Mouse (Mus musculus) embryonic facial prominence, embryonic 11.5 days (tissue): ENCODE measurements around the gene Nrn1. TPM values are rescaled to one million over a fixed set of nuclear protein-coding genes. Genes with fewer than 3 reads are reported as not detected.

Source experiments
- ATAC-seq: fragments of 200-750 bp; cut with Nextera tagmentation; replicated peaks from 2 replicates; pipeline ENCODE4 v1.8.0; 2017; ENCODE audit warnings: low read depth; ENCODE audit not compliant: insufficient number of reproducible peaks, low FRiP score, low TSS enrichment
- DNase-seq: peaks from one replicate; pipeline ENCODE4 v3.0.0-alpha.2; 2015; ENCODE audit warnings: low spot score
- H3K27ac ChIP-seq: fragments of 300-500 bp; sonication (generic); replicated peaks from 2 replicates; pipeline ENCODE4 v1.5.1; 2014; ENCODE audit warnings: mild to moderate bottlenecking, low read depth, low read length, control low read depth
- H3K27me3 ChIP-seq: fragments of 300-500 bp; sonication (generic); 2 replicates; pipeline ENCODE4 v1.6.1; 2014; ENCODE audit warnings: mild to moderate bottlenecking, low read length, moderate library complexity, mixed read lengths; ENCODE audit not compliant: control insufficient read depth, insufficient read depth
- H3K36me3 ChIP-seq: fragments of 300-500 bp; sonication (generic); replicated peaks from 2 replicates; pipeline ENCODE4 v1.6.1; 2014; ENCODE audit warnings: low read depth, mild to moderate bottlenecking, low read length, moderate library complexity, mixed read lengths; ENCODE audit not compliant: control insufficient read depth, insufficient read depth
- H3K4me1 ChIP-seq: fragments of 300-500 bp; sonication (generic); 2 replicates; pipeline ENCODE4 v1.6.1; 2014; ENCODE audit warnings: low read length, mixed read lengths; ENCODE audit not compliant: control insufficient read depth, insufficient read depth
- H3K4me2 ChIP-seq: fragments of 300-500 bp; sonication (generic); 2 replicates; pipeline ENCODE4 v1.6.1; 2014; ENCODE audit warnings: low read depth, mild to moderate bottlenecking, control low read depth, low read length, moderate library complexity
- H3K4me3 ChIP-seq: fragments of 300-500 bp; sonication (generic); 2 replicates; pipeline ENCODE4 v1.5.1; 2014; ENCODE audit warnings: low read depth, low read length, control low read depth
- H3K9ac ChIP-seq: fragments of 300-500 bp; sonication (generic); replicated peaks from 2 replicates; pipeline ENCODE4 v1.6.1; 2014; ENCODE audit warnings: mild to moderate bottlenecking, control low read depth, low read length
- H3K9me3 ChIP-seq: fragments of 300-500 bp; sonication (generic); replicated peaks from 2 replicates; pipeline ENCODE4 v1.6.1; 2016; ENCODE audit warnings: mild to moderate bottlenecking, low read length, inconsistent platforms, mixed read lengths; ENCODE audit not compliant: control insufficient read depth
- WGBS: fragments of 180-500 bp; shearing (Covaris S2); extraction: QIAGEN DNeasy Blood & Tissue Kit; methylation state at CpG from one replicate; pipeline ENCODE4 v1.1.7; 2014; 5-methylcytosine and 5-hydroxymethylcytosine counted together
- polyA plus RNA-seq: library from polyadenylated mRNA; unstranded; fragments of >200 nt; fragmentation: Nextera tagmentation; extraction: Ambion mirVana; gene quantifications from 2 replicates; pipeline ENCODE4 v1.2.1, GENCODE M21; 2014

Nrn1 gene
- polyA plus RNA-seq, 1 experiment from 2014 or later = 11.5 TPM

DNA sequence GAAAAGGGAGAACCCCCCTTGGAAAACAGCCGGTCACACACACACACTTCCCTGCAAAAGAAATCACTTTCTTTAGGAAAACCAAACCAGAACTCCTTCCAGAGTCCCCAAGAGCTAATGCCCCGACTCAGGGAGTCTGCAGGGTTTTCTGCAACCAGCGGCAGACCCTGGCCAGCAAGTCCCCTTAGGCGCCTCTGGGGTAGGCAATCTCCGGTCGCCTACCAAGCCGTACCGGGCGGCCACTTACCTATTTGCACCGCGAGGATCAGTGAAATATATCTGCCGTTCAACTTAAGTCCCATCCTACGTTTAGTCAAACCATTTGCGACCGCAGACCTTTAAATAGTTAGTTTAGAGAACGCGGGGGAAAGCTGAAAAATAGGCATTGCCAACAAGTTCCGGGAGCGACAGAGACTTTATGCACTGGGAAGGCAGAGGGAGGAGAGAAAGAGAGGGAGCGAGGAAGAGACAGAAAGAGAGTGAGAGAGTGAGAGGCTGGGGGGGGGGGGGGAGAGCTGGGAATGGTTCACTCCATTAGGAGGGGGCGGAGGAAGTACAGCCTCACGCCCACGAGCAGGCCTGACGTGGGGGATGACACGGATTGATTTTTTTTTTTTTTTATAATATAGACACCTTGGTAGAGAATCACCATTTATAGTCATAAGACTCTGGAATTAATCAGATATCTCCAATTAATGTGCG lies 791 bp downstream of the Nrn1 start:
- no peak overlapping the region for H3K27ac ChIP-seq
- no peaks in the 10 kb centered on the region for H3K9me3 ChIP-seq
- peaks cover 28% of the 10 kb centered on the region for H3K27me3 ChIP-seq
- H3K36me3 ChIP-seq = no peaks in the 10 kb centered on the region
- no peak overlapping the region for H3K9ac ChIP-seq
- peak overlapping the region; percentile 5; the same call in 1 of the 2 replicates for H3K4me2 ChIP-seq
- ATAC-seq (no peak), DNase-seq (peak; percentile 42)
- WGBS = 1% methylated on average over 26 of the region's 26 CpGs
- H3K4me1 ChIP-seq = peaks cover 4% of the 10 kb centered on the region; the same call in 1 of the 2 replicates
- H3K4me3 ChIP-seq = peak overlapping the region; percentile 19

DNA sequence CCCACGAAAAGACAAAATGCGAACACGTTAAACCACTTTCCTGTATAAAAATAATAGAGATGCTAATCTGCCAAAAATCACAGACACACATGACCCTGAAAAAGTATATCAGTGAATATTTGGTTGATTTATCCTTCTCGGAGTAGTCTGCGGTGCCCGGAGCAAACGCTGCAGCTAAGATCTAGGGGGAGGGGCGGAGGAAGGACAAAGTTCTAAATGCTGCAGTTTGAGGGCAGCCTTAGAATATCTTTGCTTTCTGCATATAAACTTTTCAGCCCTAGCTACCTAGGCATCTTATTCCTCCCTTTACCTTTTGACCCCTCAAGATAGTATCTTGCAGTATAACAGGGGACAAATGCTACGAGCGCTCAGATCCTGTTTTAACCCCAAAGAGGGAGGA lies 1.4 kb downstream of the Nrn1 start:
- H3K9ac ChIP-seq = no peak overlapping the region
- H3K27ac ChIP-seq = no peak overlapping the region
- H3K4me2 ChIP-seq = no peak overlapping the region
- 1% methylated on average over 10 of the region's 10 CpGs for WGBS
- ATAC-seq (no peak), DNase-seq (peak; percentile 47)
- H3K27me3 ChIP-seq = peaks cover 34% of the 10 kb centered on the region
- H3K4me1 ChIP-seq = peaks cover 4% of the 10 kb centered on the region; the same call in 1 of the 2 replicates
- H3K9me3 ChIP-seq = no peaks in the 10 kb centered on the region
- no peaks in the 10 kb centered on the region for H3K36me3 ChIP-seq
- no peak overlapping the region; the same call in 1 of the 2 replicates for H3K4me3 ChIP-seq

DNA sequence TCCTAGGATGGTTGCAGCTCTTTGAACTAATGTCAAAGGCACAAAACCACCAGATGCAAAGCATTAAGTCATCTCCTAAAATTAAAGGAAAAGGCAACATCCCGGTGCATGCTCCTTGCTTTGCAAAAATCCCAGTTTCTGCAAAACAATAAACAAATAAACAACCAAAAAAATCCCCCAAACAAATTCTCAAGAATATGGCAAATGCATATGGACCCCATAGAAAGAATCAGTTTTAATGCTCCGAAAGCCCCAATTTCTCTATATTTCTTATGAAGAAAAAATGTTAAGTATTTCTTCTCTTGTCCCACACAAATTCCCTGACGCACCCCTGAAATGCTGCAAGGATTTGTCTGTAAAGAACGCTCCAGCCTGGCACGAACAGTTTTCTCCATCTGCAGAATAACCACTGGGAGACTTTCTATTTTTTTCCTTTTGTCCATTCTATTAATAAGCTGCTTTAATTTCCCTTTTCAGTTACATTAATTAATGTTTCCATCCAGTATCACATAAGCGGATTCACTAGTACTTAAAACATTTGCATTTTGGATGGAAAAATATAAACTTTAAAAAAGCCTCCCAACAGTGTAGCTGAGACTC lies 1.9 kb downstream of the Nrn1 start:
- DNase-seq (peak; percentile 40), ATAC-seq (no peak)
- no peak overlapping the region for H3K4me3 ChIP-seq
- peaks cover 4% of the 10 kb centered on the region; the same call in 1 of the 2 replicates for H3K4me1 ChIP-seq
- no peaks in the 10 kb centered on the region for H3K9me3 ChIP-seq
- H3K27me3 ChIP-seq = peaks cover 40% of the 10 kb centered on the region
- no peak overlapping the region for H3K4me2 ChIP-seq
- no peak overlapping the region for H3K27ac ChIP-seq
- WGBS = 7% methylated on average over 6 of the region's 6 CpGs
- H3K36me3 ChIP-seq = no peaks in the 10 kb centered on the region
- H3K9ac ChIP-seq = no peak overlapping the region

DNA sequence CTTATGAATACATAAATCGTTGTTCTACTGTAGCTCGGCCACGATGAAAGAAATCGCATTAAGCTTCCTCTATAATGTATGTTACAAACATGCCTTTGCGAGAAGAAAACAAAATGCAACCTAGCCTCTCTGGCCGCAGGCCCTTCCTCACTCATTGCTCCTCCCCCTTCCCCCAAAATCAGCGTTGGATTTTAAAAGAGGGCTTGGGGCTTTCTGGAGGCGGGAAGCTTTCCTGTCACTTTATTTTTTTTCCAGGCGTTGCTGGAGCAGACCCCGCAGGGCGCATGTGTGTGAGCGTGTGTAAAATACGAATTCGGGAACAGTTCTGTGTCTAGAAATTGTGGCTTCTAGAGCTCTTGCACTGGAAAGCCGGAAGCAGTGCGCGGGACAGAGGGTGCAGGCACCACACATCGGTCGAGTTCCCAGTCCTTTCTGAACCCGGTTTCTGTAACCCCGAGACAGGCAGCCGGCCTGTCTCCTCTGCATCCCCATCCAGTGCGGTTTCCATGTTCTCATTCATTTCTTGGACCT lies 2.9 kb downstream of the Nrn1 start:
- peak overlapping the region; percentile 30 for H3K4me2 ChIP-seq
- ATAC-seq = no peak
- no peak overlapping the region for H3K27ac ChIP-seq
- under 1% methylated on average over 23 of the region's 23 CpGs for WGBS
- no peak overlapping the region for H3K9ac ChIP-seq
- peak; percentile 43 for DNase-seq
- no peaks in the 10 kb centered on the region for H3K9me3 ChIP-seq
- peak overlapping the region; percentile 23 for H3K4me3 ChIP-seq
- H3K27me3 ChIP-seq = peaks cover 46% of the 10 kb centered on the region
- peaks cover 4% of the 10 kb centered on the region; the same call in 1 of the 2 replicates for H3K4me1 ChIP-seq
- H3K36me3 ChIP-seq = no peaks in the 10 kb centered on the region

DNA sequence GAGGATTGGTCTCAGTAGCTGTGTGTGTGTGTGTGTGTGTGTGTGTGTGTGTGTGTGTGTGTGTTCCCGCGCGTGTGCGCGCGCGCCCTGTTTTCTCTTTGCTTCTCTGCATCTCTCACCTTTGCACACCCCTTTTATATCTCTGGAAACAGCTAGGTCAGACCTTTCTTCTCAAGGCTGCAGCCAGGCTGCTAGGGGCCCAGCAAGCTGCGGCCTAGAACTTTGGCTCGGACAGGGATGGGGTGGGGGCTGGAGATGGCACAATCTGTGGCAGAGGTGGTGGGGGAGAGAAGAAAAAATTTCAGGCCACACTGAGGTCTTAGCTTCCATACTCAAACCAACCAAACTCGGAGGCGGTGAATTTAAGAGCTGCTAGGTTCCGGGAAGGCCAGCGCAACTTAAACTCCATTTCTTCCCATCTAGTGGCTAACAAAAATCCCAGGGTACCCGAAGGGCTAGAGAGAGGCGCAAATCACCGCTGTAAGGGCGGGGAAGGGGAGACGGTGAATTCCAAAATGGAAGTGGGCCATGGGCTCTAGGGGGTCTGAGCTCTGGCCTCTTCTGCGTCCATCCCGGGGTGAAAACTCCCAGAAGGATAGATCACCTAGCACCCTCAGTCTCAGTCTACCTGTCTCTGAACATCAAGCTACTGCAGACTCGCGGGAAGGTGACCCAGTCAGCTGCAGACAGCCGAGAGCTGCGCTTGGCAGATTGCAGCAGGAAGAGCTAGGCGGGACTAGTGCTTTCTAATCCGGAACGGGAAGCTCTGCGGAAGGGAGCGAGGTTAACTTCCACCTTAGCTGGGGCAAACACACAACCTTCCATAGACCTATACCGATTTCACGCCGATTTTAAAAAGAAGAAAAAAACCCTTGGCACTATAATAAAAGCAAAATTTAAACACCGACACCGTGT lies 3.7 kb downstream of the Nrn1 start:
- Histone ChIP-seq H3K4me1 (peaks cover 9% of the 10 kb centered on the region; the same call in 1 of the 2 replicates), H3K27me3 (peaks cover 50% of the 10 kb centered on the region), H3K9me3 (no peaks in the 10 kb centered on the region)

DNA sequence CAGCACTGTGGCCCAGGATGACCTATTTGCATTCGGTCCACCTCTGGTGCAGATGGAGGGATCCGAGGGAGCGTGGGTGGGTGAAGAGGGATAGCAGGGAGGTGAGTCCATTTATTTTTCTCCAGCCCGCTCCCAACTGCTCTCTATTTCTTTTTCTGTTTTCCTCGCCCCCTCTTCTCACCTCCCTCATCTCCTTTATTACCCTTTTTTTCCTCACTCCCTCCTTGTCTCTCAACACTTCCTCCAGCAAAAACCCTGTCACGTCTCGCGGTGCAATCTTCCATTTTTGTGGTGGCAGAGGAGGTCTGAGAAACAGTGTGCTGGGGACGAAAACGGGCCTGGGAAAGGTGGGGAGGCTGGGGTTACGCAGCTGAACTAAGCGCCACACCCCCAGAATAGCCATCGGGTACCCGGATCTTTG lies 4.6 kb downstream of the Nrn1 start:
- 2% methylated on average over 14 of the region's 14 CpGs for whole genome bisulfite sequencing
- no peak overlapping the region for H3K27ac ChIP-seq
- no peak overlapping the region for H3K4me3 ChIP-seq

More for the DNA sequence above, 3.7 kb downstream of the Nrn1 start:
- no peak for ATAC-seq
- DNase-seq = peak; percentile 41
- Histone ChIP-seq H3K36me3 (no peaks in the 10 kb centered on the region), H3K9ac (0 out of 2 replicates have a peak overlapping the region, but pooled peaks have one; percentile 10), H3K27ac (no peak overlapping the region), H3K4me2 (peak overlapping the region; percentile 30; the same call in 1 of the 2 replicates), H3K4me3 (peak overlapping the region; percentile 23)
- under 1% methylated on average over 34 of the region's 34 CpGs for WGBS

DNA sequence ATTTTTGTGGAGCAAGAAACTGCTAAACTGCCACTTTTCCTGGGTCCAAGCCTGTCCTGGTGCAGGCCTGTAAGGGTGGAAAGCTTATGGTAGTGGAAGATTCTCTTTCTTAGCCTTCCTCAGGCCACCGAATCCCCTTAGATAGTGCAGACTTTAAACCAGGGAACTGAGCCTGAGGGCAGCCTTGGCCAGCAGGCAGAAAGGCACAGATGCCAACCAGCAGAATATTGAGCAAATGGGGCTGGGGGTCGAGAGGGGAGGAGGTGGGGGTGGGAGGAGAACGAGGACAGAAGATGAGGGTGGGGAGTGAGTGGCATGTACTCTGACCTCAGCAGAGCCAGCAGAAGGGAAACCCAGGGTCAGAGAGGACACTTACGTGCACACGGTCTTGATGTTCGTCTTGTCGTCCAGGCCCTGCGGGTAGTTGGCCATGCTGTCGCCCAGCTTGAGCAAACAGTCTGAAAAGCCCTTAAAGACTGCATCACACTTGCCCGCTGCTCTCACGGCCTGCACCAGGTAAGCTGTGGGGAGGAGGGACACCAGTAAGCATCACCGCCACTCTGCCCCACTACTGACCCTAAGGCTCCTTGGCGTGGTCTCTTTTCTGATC lies 5.1 kb downstream of the Nrn1 start:
- ATAC-seq (no peak), DNase-seq (no peak)
- Histone ChIP-seq H3K27ac (no peak overlapping the region), H3K4me2 (no peak overlapping the region), H3K9ac (no peak overlapping the region), H3K9me3 (no peaks in the 10 kb centered on the region), H3K4me3 (no peak overlapping the region), H3K4me1 (peaks cover 7% of the 10 kb centered on the region; the same call in 1 of the 2 replicates), H3K36me3 (no peaks in the 10 kb centered on the region), H3K27me3 (peaks cover 57% of the 10 kb centered on the region)
- 1% methylated on average over 13 of the region's 13 CpGs for WGBS

More for the DNA sequence above, 4.6 kb downstream of the Nrn1 start:
- Histone ChIP-seq H3K4me1 (peaks cover 9% of the 10 kb centered on the region; the same call in 1 of the 2 replicates), H3K27me3 (peaks cover 53% of the 10 kb centered on the region), H3K9me3 (no peaks in the 10 kb centered on the region), H3K36me3 (no peaks in the 10 kb centered on the region), H3K9ac (no peak overlapping the region), H3K4me2 (no peak overlapping the region)
- ATAC-seq = no peak
- no peak for DNase-seq
